Mouse (Mus musculus): ENCODE measurements around the gene Limch1. TPM values are rescaled to one million over a fixed set of nuclear protein-coding genes. Genes with fewer than 3 reads are reported as not detected.

The Limch1 gene
- total RNA-seq, 2 experiments from 2014 or later, result 110 to 125 TPM

DNA sequence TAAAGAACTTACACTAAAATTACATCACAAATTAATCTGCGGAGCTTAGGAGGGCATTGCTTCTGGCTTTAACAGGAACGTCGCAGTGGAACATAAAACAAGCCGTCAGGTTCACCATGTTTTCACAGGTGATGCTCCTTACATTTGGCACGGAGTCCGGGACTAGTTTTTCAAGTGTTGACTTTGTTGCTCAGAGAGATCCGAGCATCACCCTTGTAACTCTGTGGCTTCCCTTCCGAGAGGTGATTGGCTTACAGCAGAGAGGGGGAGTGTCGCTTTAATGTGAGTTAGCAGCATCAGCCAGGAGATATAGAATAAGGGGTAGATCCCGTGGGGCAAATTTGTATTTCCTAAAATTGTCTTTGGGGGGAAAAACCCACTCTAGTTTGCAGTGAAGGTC lies 212.0 kb downstream of the Limch1 start:
- no peak for DNase-seq (ENCODE audit: extremely low spot score in 1 of 2, low spot score in 1 of 2)

DNA sequence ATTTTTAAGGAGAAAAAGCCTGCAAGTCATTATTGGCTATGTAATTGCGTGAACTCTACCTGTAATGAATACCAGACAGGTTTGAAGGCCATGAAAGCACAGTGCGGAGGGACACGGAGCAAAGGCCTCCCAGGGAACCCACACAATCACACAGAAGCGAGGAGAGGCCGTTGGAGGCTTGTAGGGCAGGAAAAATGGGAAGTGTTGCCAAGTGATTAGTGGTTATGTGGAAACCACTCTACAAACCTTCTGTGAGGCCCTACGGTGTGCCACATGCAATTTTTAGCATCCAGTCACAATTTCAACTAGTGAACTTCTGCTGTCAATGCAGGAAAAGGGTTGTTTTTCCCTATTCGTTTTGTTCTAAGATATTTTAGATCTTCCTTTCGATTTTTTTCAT lies 212.5 kb downstream of the Limch1 start:
- no peak for DNase-seq (ENCODE audit: extremely low spot score in 1 of 2, low spot score in 1 of 2)

DNA sequence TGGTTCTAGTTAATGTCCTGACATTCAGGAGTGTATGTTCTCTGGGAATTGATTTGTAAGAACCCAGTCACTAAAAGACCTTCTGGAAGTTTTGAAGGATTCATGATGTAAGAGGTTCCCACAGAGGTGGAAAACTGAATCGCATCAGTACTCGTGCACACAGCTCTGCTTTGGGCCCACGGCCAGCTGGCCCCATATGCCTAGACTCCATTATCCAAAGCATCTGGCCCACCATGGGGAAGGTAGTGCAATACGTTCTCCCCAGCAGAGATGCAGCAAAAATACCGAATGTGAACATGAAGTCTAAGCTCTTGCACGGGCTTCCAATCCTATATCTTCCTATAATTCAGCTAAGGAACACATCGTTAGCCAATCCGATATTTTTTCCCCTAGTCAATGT lies 214.3 kb downstream of the Limch1 start:
- no peak for DNase-seq (ENCODE audit: extremely low spot score in 1 of 2, low spot score in 1 of 2)

DNA sequence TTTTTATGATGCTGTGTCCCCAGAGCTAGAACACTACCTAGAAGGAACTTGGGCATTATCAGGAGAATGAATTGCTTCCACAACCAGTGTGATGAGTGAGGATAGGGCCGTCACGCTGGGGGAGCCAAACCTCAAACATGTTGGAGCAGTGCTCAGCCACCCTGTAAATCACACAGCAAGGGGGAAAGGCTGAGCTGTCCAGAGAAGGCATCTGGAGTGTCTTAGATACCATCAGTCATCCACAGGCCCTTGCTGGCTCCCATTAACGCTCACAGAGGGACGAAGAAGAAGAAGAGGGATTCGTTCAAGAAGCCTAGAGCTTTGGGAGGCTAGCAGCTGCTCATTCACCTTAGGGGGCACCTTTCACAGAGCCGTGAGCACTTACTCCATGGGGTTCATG lies 219.8 kb downstream of the Limch1 start:
- no peak for DNase-seq (ENCODE audit: extremely low spot score in 1 of 2, low spot score in 1 of 2)

DNA sequence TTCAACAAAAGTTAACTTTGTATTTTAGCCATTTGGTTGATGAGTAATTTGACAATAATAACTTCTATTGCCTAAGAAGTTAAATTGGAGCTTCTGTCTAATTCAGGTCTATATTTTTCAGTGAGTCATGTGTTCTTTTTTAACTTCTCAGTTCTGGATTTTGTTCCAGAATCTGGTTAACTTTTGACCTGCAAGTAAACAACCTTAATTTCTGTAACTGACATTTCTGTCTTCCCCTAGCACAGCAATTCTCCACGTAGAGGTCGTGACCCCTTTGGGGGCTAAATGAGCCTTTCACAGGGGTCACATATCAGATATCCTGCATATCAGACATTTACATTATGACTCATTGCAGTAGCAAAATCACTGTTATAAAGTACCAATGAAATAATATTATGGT lies 221.5 kb downstream of the Limch1 start:
- no peak for DNase-seq (ENCODE audit: extremely low spot score in 1 of 2, low spot score in 1 of 2)

DNA sequence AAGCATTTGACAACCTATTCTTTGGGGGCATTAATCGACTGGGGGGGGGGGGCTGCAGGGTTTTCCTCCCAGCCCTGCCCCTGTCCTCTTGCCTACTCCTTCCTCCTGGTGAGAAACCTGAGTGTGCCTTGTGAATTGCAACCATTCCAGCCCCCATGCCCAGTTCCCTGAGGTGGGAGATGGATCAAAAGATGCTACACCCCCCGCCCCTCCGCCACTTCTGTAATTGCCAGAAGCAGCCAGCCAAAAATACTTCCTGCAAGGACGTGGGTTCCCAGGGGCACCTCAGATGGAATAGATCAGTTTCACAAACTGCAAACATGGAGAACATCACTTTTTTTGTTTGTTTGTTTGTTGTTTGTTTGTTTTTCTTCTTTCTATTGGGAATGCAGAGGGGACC lies 222.0 kb downstream of the Limch1 start:
- DNase-seq (ENCODE audit: extremely low spot score in 1 of 2, low spot score in 1 of 2), result no peak

DNA sequence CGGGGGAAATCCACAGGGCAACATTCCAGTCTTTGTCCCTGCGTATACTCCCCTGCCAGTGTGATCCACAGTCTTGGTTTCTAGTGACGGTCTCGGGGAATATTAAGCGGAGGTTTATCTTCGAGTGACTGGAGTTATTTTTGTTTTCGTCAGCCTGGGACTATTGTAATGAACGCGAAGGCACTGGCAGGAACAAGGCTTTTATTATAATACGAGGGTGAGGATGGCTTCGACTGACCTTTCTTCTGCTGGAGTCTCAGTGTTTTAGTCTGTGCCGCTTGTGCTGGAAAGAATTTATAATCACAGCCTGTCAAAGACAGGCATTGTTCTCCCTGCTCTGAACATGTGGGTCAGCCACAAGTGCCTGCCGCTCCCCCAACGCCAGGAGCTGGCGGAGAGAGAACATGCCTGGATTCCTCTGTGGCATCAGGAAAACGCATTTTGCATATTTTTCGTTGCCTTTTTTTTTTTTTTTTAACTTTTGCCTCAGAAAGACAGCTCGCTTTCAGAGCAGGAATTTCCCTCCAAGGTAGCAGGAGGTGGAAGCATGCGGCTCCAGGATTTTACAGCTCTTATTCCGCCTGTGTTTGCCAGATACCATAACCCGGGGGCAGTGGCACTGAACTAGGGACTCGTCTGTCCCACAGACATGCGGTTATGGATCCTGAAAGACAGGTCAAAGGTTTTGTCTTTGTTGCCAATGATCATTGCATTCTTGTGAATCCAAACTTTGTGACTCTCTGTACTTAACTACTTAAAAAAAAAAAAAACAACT lies 222.6 kb downstream of the Limch1 start:
- peak in 1 of 2 experiments; percentile 39 for DNase-seq (ENCODE audit: extremely low spot score in 1 of 2, low spot score in 1 of 2)

DNA sequence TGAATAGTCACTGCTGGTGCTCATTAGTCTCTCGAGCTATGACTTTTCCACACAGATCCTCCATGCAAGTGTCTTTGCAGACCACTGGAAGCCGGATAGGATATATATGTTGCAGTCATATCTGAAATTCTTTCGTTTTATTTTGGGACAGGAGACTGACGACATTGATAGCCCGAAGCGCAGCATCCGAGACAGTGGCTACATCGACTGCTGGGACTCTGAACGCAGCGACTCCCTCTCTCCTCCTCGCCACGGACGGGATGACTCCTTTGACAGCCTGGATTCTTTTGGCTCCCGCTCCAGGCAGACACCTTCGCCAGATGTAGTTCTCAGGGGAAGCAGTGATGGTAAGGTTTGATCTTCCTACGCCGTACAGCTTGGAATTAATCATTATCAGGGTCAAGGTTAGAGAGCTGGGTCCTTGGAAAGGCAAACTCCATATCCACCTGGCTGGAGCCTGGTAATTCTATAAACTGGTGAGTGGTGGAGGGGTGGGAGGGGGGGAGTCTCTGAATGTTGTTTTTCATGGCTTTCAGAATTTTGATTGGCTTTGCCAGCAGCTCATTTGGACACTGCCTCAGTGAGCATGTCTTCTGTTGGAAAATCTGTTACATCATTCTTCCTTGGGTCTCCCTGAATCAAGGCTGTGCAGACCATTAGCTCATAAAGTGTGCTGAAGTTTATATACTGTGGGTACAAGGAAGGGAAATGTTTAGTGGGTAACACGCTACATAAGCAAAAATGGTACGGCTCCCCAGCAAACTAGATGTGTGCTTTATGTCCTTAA lies 223.5 kb downstream of the Limch1 start:
- no peak for DNase-seq (ENCODE audit: extremely low spot score in 1 of 2, low spot score in 1 of 2)

DNA sequence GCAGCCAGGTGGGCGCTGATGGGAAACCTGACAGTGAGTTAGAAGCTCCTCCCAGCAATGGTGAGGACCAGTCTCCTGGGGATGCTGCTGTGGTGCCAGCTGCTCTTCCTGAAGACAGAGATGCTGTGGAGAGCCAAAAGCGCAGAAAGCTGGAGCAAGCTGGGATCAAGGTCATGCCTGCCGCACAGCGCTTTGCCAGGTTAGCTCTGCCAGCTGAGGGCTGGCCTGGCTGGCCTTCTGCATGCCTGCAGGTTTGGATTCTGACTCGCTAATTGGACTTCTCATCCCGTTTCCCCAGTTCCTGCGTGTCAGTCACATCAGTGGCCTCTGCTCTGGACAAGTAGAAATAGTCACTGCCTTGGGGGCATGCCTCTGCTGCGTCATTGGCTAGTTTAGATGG lies 230.0 kb downstream of the Limch1 start:
- DNase-seq (ENCODE audit: extremely low spot score in 1 of 2, low spot score in 1 of 2), result no peak

DNA sequence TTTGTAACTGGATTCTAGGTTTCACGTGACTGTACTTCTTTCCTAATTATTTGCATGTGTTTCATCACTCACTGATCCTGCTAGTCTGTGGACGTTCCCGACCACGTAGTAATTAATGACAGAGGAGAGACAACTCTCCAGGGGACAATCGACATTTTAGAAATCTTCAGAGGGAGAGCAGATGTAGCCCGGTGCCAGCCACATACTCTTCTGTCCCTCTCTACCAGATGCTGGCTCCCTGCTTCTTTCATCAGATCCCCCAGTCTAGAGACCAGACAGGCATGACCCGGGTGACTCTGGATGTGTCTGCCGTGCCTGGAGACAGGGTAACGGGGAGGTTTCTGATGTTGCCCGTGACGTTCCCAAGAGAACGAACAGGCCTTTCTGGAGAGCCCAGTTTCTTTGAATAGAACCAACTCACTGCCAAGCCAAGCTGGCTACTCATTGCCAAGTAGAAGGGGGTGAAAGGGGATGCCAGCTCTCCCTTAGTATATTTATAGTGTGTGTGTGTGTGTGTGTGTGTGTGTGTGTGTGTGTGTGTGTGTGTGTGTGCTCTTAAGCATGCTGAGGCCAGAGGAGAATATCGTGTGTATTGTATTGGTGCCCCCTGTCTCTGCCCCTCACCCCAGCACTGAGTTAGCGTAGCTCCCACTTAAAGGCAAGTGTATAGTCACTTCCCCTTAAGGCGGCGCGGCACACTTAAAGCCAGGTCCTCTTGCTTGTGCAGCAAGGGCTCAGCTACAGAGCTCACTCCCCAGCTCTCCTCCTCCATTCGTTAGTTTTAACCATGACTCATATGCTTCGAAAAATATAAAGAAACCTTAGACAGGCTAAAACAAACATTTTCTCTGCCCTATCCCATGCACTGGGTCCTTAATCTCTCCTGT lies 233.9 kb downstream of the Limch1 start:
- no peak for DNase-seq (ENCODE audit: extremely low spot score in 1 of 2, low spot score in 1 of 2)

DNA sequence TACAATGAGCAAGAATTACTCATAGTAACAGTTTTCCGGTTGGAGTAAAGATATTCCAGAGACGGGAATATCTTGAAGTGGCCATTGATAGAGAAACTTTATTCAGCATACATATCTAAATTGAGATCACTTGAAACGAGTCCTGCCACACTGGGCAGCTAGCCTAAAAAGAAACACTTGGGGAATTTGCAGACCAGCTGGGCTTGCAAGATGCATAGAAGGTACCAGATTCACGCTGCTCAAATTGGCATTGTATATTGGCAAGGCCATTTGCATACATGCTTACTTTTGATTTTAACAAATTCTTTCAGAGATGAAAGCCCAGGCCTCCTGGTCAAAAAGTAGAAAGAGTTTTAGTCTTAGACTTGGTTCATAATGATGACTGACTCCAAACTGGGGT lies 235.2 kb downstream of the Limch1 start:
- DNase-seq (ENCODE audit: extremely low spot score in 1 of 2, low spot score in 1 of 2), result no peak

DNA sequence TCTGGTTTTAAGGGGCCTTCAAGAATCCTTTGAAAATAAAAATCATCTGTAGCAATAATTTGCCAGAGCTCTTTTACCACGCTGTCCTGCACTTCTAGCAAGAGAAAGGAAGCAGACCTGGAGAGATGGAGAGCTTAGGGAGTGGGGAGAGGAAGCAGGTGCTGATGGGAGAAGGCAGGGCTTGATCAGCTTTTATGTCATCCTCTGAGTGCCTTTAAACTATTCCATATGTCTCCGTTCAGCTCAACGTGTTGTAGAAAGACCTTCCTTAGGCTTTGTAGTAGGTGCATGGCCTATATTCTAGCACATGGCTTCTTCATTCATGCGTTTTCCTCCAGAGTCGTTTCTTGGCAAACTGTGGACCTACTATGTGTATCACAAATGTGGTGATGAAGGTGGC lies 237.5 kb downstream of the Limch1 start:
- no peak for DNase-seq (ENCODE audit: extremely low spot score in 1 of 2, low spot score in 1 of 2)

DNA sequence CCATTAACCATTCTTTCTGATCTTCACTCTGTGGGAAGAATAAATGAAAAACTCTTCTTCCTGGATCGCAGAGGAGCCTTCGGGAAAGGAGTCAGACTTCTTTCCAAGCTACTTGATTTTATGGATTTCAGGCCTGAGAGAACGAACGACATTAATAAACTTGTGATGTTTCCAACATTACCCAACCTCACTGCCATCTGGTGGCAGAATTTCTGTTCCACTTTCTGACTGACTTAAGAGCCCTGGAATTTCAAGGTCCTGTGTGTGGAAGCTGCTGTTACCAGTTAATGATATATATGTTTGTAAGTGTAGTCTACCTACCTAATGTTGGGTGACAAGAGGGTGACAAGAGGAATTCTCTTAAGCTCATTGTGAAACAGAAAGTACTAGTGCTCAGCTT lies 243.3 kb downstream of the Limch1 start:
- no peak for DNase-seq (ENCODE audit: extremely low spot score in 1 of 2, low spot score in 1 of 2)

DNA sequence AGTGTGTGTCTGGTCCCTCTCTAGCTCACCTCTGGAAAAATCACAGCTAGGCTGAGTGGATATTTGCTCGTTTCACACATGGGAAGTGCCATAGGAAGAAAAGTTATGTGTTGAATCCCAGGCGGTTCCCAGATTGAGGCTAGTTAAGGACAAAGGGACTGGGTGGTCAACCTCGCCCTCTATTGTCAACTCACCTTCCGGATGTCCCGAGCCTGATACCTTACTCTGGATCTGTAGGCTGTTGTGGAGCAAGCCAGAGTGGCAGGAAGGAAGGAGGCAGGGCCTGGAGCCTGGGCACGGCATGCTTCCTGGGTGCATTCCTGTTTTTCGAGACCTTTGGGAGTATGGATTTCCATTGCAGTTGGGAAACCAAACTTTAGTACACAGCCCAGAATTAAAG lies 243.9 kb downstream of the Limch1 start:
- DNase-seq (ENCODE audit: extremely low spot score in 1 of 2, low spot score in 1 of 2), result no peak

DNA sequence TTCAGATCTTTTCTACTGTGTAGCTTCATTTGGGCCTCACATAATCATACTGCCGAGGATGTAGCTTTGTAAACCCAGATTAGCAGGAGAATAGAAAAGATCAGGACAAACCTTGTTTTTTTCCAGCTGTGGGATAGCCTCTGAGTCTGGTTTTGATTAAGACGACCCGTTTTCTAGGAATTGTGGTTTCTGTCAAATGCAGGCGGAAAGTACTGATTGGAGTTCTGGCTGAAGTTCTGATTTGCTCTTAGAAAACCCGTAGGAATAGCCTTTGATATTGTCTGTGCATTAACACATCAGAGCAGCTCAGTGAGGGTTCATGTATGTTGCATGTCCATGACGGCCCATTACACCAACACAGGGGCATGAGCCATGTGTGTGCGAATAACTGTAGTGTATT lies 246.8 kb downstream of the Limch1 start:
- DNase-seq (ENCODE audit: extremely low spot score in 1 of 2, low spot score in 1 of 2), result no peak

DNA sequence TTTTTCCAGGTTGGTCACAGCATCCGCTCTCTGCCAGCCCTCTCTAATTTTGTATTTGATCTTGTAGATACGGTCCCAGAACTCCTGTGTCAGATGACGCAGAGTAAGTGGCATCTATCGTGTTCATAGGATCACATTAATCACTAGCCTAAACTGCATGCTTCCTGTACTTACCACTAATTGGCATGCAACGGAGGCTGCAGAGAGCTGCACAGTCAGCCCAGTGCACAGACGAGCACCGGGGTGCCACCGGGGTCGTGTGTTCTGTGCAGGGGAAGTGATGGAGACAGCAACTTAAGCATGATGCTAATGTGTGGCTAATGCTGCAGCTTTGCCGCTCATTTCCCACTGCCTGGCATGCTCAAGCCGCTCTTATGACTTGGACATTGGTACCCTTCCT lies 247.4 kb downstream of the Limch1 start:
- DNase-seq (ENCODE audit: extremely low spot score in 1 of 2, low spot score in 1 of 2), result no peak

DNA sequence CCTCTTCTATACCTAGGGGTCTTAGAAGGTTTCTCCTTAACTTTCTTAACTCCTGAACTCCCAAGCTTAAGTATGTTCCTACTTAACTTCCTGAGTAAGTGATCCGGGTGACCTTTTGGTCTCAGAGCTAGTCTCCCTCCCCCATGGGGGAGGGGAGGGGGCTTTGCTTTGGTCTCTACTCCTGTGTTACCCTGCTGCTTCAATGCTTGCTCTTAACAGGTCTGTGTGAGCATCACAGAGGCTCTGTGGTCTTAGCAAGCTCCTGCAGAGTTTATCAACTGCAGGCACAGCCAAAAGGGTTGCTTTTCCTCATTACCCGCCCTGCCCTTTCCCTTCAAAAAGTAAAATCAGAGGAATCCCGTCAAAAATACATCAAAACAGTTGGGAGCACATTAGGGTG lies 250.5 kb downstream of the Limch1 start:
- no peak for DNase-seq (ENCODE audit: extremely low spot score in 1 of 2, low spot score in 1 of 2)

DNA sequence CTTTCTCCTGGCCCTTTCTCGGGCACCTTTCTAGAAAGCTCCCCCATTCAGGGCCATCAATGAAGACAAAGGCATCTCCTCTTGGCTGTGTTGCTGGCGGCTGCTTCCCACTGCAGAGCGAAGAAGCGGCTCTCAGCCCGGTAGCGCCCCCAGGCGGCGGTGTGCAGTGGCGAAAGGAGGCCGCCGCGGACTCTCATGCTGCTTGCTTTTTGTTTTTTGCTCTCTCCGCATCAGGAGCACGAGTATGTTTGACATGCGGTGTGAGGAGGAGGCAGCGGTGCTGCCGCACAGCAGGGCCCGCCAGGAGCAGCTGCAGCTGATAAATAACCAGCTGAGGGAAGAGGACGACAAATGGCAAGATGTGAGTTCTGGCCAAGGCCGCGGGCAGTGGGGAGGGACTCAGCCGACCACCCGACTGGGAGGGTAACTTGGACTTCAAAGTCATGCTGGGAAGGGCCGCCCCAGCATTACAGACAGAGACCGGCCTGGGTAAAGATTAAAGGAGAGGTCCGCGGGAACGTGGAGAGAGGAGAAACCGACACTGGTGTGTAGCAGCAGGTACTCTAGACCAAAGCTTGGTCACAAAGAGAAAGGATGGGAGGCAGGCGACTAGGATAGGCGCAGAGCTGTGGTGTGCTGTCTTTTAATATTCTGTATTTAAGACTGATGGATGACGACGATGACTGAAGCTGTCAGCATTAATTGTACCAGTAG lies 251.4 kb downstream of the Limch1 start:
- DNase-seq (ENCODE audit: extremely low spot score in 1 of 2, low spot score in 1 of 2), result peak; percentile 89 to 94

DNA sequence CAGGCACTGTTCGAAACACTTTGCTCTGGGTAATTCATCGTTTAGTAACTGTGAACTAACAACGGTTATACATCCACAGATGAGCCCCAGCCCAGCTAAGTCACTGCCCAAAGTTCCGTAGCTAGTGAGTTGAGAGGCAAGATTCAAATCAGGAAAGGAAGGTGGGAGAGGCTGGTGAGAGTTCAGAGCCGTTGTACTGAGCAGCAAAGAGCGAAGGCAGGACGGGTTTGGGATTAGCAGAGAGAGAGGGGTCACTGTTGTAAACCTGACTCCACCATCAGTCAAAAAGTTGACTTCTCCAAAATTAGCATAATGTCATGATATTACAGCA lies 251.9 kb downstream of the Limch1 start:
- no peak for DNase-seq (ENCODE audit: extremely low spot score in 1 of 2, low spot score in 1 of 2)

DNA sequence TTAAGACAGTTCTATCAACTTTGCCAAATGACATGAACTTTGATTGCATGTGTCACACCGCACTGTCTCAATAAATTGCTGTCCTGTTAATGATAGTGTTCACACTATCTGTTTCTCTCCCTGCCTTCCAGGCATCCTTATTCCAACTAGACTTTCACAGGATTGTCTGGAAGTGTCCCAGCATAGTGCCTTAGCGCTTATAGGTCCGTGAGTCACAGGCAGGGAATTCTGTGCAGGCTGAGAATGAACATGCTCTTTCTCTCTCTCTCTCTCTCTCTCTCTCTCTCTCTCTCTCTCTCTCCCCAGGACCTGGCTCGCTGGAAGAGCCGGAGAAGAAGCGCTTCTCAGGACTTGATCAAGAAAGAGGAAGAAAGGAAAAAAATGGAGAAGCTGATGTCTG lies 252.7 kb downstream of the Limch1 start:
- no peak for DNase-seq (ENCODE audit: extremely low spot score in 1 of 2, low spot score in 1 of 2)

DNA sequence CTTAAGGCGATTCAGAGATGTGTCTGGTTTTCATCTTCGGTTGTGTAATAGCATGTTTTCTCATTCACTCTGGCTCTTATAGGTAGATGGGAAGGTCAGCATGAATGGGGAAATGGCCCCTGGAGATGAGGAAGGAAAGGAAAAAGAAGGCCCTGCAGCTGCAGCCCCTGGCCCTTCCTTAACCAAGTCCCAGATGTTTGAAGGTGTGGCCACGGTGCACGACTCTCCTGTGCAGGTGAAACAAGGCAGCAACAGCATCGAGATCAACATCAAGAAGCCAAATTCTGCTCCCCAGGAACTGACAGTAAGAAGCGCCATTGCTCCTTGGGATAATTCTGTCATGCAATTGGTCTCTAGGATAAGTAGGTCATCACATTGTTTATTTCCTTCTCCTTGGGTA lies 256.7 kb downstream of the Limch1 start:
- DNase-seq (ENCODE audit: extremely low spot score in 1 of 2, low spot score in 1 of 2), result no peak

Data from layer of hippocampus, postnatal 25 days (tissue).